Mouse (Mus musculus) stomach, embryonic 14.5 days (tissue): ENCODE measurements around the gene Snupn. TPM values are rescaled to one million over a fixed set of nuclear protein-coding genes. Genes with fewer than 3 reads are reported as not detected.
A peak's percentile ranks its signal among the peaks of the same experiment; 100 is the strongest.
"Not testable (repeated sequence)": the region's sequence is repeated elsewhere in the genome, so short reads cannot be mapped to it uniquely, and the experiment has no call there.

Experiments used
- ATAC-seq: fragments of 200-750 bp; cut with Nextera tagmentation; 2 replicates; pipeline ENCODE4 v1.8.0; 2017; ENCODE audit warnings: low read depth, moderate TSS enrichment; ENCODE audit not compliant: insufficient number of reproducible peaks, insufficient read depth, low FRiP score
- H3K27ac ChIP-seq: fragments of 300-500 bp; sonication (generic); 2 replicates; pipeline ENCODE4 v1.5.1; 2014; ENCODE audit warnings: mild to moderate bottlenecking, low read length, moderate library complexity, mixed read lengths
- H3K27me3 ChIP-seq: fragments of 300-500 bp; sonication (generic); 2 replicates; pipeline ENCODE4 v1.6.1; 2014; ENCODE audit warnings: low read length, control low read depth, mixed read lengths; ENCODE audit not compliant: control insufficient read depth, insufficient read depth
- H3K36me3 ChIP-seq: fragments of 300-500 bp; sonication (generic); 2 replicates; pipeline ENCODE4 v1.6.1; 2014; ENCODE audit warnings: mild to moderate bottlenecking, control low read depth, low read length, moderate library complexity, mixed read lengths; ENCODE audit not compliant: control insufficient read depth, insufficient read depth
- H3K4me1 ChIP-seq: fragments of 300-500 bp; sonication (generic); 2 replicates; pipeline ENCODE4 v1.6.1; 2014; ENCODE audit warnings: low read length, control low read depth, mixed read lengths; ENCODE audit not compliant: control insufficient read depth, insufficient read depth
- H3K4me2 ChIP-seq: fragments of 300-500 bp; sonication (generic); replicated peaks from 2 replicates; pipeline ENCODE4 v1.6.1; 2014; ENCODE audit warnings: low read depth, low read length, control low read depth
- H3K4me3 ChIP-seq: fragments of 300-500 bp; sonication (generic); 2 replicates; pipeline ENCODE4 v1.5.1; 2014; ENCODE audit warnings: low read depth, low read length, control low read depth
- H3K9ac ChIP-seq: fragments of 300-500 bp; sonication (generic); replicated peaks from 2 replicates; pipeline ENCODE4 v1.6.1; 2014; ENCODE audit warnings: low read depth, mild to moderate bottlenecking, control low read depth, low read length, moderate library complexity, mixed read lengths
- H3K9me3 ChIP-seq: fragments of 300-500 bp; sonication (generic); 2 replicates; pipeline ENCODE4 v1.6.1; 2016; ENCODE audit warnings: low read depth, low read length, control low read depth; ENCODE audit not compliant: control insufficient read depth
- WGBS: fragments of 180-500 bp; shearing (Covaris S2); extraction: QIAGEN DNeasy Blood & Tissue Kit; methylation state at CpG from one replicate; pipeline ENCODE4 v1.1.7; 2014; 5-methylcytosine and 5-hydroxymethylcytosine counted together
- polyA plus RNA-seq: library from polyadenylated mRNA; unstranded; fragments of >200 nt; fragmentation: Nextera tagmentation; extraction: Ambion mirVana; gene quantifications from 2 replicates; pipeline ENCODE4 v1.2.1, GENCODE M21; 2014

Gene Snupn
- polyA plus RNA-seq, 1 experiment from 2014 or later, result 21.9 TPM

DNA sequence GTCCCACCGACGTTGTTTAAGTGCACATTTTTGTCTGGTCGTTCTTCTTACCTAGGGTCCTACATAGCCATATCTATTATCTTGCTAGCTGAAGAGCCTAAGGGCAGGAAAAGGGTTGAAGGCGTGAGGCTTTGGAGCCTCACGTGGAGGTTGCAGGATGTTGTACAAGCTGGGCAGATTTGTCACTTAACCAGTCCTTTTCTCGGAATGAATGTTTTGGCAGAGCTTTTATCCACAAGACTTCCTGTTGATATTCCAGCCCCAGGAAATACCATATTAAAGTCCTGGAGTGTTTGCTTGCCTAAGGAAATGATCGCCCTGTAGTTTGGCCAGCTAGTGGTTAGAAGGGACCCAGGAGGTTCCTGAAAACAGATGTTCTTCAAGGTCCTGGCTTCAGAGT lies 12.3 kb upstream of the Snupn start:
- H3K36me3 ChIP-seq, result no peaks in the 10 kb centered on the region; the same call in 1 of the 2 replicates
- peak overlapping the region; percentile 72 for H3K9ac ChIP-seq
- peak overlapping the region; percentile 29; the same call in 1 of the 2 replicates for H3K27ac ChIP-seq
- H3K4me2 ChIP-seq, result peak overlapping the region; percentile 83
- no peaks in the 10 kb centered on the region for H3K27me3 ChIP-seq
- H3K4me1 ChIP-seq, result peaks cover 6% of the 10 kb centered on the region; the same call in 1 of the 2 replicates
- H3K4me3 ChIP-seq, result peak overlapping the region; percentile 76
- H3K9me3 ChIP-seq, result no peaks in the 10 kb centered on the region
- WGBS, result 1% methylated on average over 7 of the region's 7 CpGs
- ATAC-seq, result no peak

GRCm38 (mm10) chr9:56947481-56947880 lies 3.2 kb upstream of the Snupn start:
- not testable (repeated sequence) for H3K4me3 ChIP-seq, H3K9me3 ChIP-seq, ATAC-seq, H3K27me3 ChIP-seq, H3K4me2 ChIP-seq, H3K27ac ChIP-seq, H3K36me3 ChIP-seq, H3K9ac ChIP-seq, H3K4me1 ChIP-seq
- WGBS, result 27% methylated on average over 3 of the region's 3 CpGs

DNA sequence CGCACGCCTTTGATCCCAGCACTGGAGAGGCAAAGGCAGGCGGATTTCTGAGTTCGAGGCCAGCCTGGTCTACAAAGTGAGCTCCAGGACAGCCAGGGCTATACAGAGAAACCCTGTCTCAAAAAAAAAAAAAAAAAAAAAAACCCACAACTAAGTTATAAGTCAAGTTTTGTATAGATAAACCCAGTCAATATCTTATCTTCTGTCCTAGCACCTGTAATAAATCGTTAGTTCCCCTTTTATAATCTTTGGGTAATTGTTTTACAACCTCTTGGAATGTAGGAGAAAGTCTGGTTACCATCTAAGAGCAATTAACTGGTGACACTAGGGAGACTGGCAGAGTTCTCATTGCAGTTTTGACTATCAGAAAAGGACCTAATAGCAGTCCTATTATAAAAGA lies 2.0 kb upstream of the Snupn start:
- H3K27ac ChIP-seq, H3K4me2 ChIP-seq, H3K4me1 ChIP-seq, H3K36me3 ChIP-seq, ATAC-seq, H3K4me3 ChIP-seq, H3K9me3 ChIP-seq, H3K27me3 ChIP-seq, H3K9ac ChIP-seq: not testable (repeated sequence)
- 48% methylated on average over 5 of the region's 5 CpGs for WGBS

- WGBS, result 20% methylated on average over 13 of the region's 13 CpGs
- peak overlapping the region; percentile 44 for H3K4me2 ChIP-seq
Observed at GRCm38 (mm10) chr9:56949767-56950166, 911 bp upstream of the Snupn start.

GRCm38 (mm10) chr9:56953562-56953961 lies 2.9 kb downstream of the Snupn start:
- no peak overlapping the region for H3K27ac ChIP-seq
- no peak overlapping the region for H3K9ac ChIP-seq
- no peaks in the 10 kb centered on the region for H3K9me3 ChIP-seq
- H3K4me3 ChIP-seq, result no peak overlapping the region
- 94% methylated on average over 1 of the region's 1 CpGs for WGBS
- ATAC-seq, result no peak
- no peak overlapping the region for H3K4me2 ChIP-seq
- no peaks in the 10 kb centered on the region for H3K4me1 ChIP-seq
- H3K36me3 ChIP-seq, result no peaks in the 10 kb centered on the region
- H3K27me3 ChIP-seq, result no peaks in the 10 kb centered on the region

More at GRCm38 (mm10) chr9:56949767-56950166, 911 bp upstream of the Snupn start:
- Histone ChIP-seq H3K4me1 (no peaks in the 10 kb centered on the region), H3K36me3 (no peaks in the 10 kb centered on the region), H3K27me3 (no peaks in the 10 kb centered on the region), H3K9me3 (no peaks in the 10 kb centered on the region), H3K9ac (no peak overlapping the region), H3K27ac (no peak overlapping the region), H3K4me3 (peak overlapping the region; percentile 55; the same call in 1 of the 2 replicates)
- no peak for ATAC-seq

GRCm38 (mm10) chr9:56956966-56957675 lies 6.4 kb downstream of the Snupn start:
- Histone ChIP-seq H3K9ac (no peak overlapping the region), H3K27ac (no peak overlapping the region), H3K4me1 (no peaks in the 10 kb centered on the region), H3K4me2 (no peak overlapping the region), H3K27me3 (no peaks in the 10 kb centered on the region), H3K9me3 (no peaks in the 10 kb centered on the region), H3K4me3 (no peak overlapping the region), H3K36me3 (no peaks in the 10 kb centered on the region)
- 76% methylated on average over 7 of the region's 7 CpGs for WGBS
- no peak for ATAC-seq

DNA sequence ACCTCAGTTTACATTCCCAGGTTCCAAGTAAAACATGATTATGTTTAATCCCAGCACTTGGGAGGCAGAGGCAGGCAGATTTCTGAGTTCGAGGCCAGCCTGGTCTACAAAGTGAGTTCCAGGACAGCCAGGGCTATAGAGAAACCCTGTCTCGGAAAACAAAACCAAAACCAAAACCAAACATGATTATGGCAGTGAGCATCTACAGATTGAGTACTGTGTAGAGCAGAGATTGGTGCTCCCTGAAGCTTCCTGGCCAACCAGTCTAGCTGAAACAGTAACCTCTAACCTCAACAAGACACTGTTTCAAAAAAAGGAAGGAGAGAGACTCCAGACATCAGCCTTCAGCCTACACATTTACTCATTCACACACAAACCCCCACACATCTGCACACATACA lies 8.0 kb downstream of the Snupn start:
- Histone ChIP-seq H3K36me3 (0 out of 2 replicates have a peak, but pooled peaks cover under 1% of the 10 kb centered on the region), H3K9me3 (no peaks in the 10 kb centered on the region), H3K27me3 (no peaks in the 10 kb centered on the region), H3K9ac (no peak overlapping the region), H3K4me3 (no peak overlapping the region), H3K4me1 (no peaks in the 10 kb centered on the region), H3K4me2 (no peak overlapping the region), H3K27ac (no peak overlapping the region)
- 89% methylated on average over 2 of the region's 2 CpGs for WGBS
- no peak for ATAC-seq

GRCm38 (mm10) chr9:56961591-56961990 lies 10.9 kb downstream of the Snupn start:
- Histone ChIP-seq H3K27me3 (no peaks in the 10 kb centered on the region), H3K27ac (no peak overlapping the region), H3K9ac (no peak overlapping the region), H3K4me1 (no peaks in the 10 kb centered on the region), H3K4me2 (no peak overlapping the region), H3K36me3 (peaks cover 6% of the 10 kb centered on the region; the same call in 1 of the 2 replicates), H3K9me3 (no peaks in the 10 kb centered on the region), H3K4me3 (no peak overlapping the region)
- ATAC-seq, result no peak
- WGBS, result 91% methylated on average over 3 of the region's 3 CpGs

DNA sequence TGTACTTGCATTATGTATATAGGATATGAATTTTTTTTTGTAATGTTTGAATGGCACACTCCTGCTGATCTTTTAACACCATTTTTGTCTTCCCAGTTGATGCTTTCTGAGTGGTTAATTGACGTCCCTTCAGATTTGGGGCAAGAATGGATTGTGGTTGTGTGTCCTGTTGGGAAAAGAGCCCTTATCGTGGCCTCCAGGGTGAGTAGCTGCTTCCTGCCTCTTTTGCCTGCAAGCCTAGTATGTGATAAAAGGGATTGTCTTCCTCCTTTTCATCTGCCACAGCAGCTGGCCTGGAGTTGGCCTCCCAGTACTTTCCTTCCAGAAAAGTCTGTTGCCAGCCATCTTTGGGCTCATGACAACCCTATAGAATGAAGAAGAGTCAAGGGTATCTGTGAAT lies 19.5 kb downstream of the Snupn start:
- Histone ChIP-seq H3K36me3 (no peaks in the 10 kb centered on the region; the same call in 1 of the 2 replicates), H3K4me3 (no peak overlapping the region), H3K4me2 (no peak overlapping the region), H3K27me3 (no peaks in the 10 kb centered on the region), H3K9me3 (no peaks in the 10 kb centered on the region), H3K27ac (no peak overlapping the region), H3K4me1 (no peaks in the 10 kb centered on the region), H3K9ac (no peak overlapping the region)
- WGBS, result 77% methylated on average over 2 of the region's 2 CpGs
- no peak for ATAC-seq
